Mouse (Mus musculus): ENCODE measurements around the gene Cd37. TPM values are rescaled to one million over a fixed set of nuclear protein-coding genes. Genes with fewer than 3 reads are reported as not detected.

Gene Cd37
- polyA plus RNA-seq, 1 experiment from 2014 or later = 1.2 TPM

GRCm38 (mm10) chr7:45213708-45214107 is 25.2 kb downstream of the Cd37 start:
- H3K36me3 ChIP-seq = peaks cover 11% of the 10 kb centered on the region
- no peaks in the 10 kb centered on the region for H3K9me3 ChIP-seq
- no peak overlapping the region for H3K4me2 ChIP-seq (replicated peaks)
- H3K4me1 ChIP-seq = peaks cover 26% of the 10 kb centered on the region
- H3K27me3 ChIP-seq (replicated peaks) = peaks cover 28% of the 10 kb centered on the region
- 54% methylated on average over 5 of the region's 5 CpGs for WGBS
- no peak for ATAC-seq (ENCODE audit: low FRiP score, low read depth)
- H3K4me3 ChIP-seq = no peak overlapping the region
- H3K27ac ChIP-seq = no peak overlapping the region
- no peak overlapping the region for H3K9ac ChIP-seq

DNA sequence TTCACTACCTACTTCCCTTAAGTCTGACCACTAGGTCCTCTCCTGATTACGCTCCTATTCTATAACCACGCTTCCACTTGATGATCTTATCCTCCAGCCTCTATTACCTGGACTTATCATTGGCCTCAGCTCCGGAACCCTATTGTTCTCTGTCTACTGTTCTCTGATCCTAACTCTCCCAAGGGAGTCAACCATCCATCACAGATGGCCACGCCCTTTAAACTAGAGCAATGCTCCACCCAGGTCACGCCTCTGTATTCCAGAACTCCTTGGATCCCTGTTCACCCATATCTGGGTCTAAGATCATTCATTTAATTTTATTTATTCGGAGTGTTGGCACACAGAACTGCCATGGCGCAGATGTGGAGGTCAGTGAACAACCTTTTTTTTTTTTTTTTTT is 26.6 kb downstream of the Cd37 start:
- H3K36me3 ChIP-seq = no peaks in the 10 kb centered on the region
- H3K9me3 ChIP-seq = no peaks in the 10 kb centered on the region
- no peak overlapping the region for H3K27ac ChIP-seq
- H3K4me1 ChIP-seq = peaks cover 13% of the 10 kb centered on the region
- no peak overlapping the region for H3K4me2 ChIP-seq (replicated peaks)
- peaks cover 28% of the 10 kb centered on the region for H3K27me3 ChIP-seq (replicated peaks)
- no peak overlapping the region for H3K9ac ChIP-seq
- 76% methylated on average over 7 of the region's 7 CpGs for WGBS
- no peak overlapping the region for H3K4me3 ChIP-seq
- no peak for ATAC-seq (ENCODE audit: low FRiP score, low read depth)

GRCm38 (mm10) chr7:45211851-45212251 is 27.1 kb downstream of the Cd37 start, which contains the start of gene Dkkl1:
Gene Dkkl1, minus strand, starts transcription at chr7:45212147.
- H3K36me3 ChIP-seq = no peaks in the 10 kb centered on the region
- H3K9me3 ChIP-seq = no peaks in the 10 kb centered on the region
- 5% methylated on average over 17 of the region's 17 CpGs for WGBS
- no peak within 1 kb of the TSS for H3K27ac ChIP-seq
- peaks cover 28% of the 10 kb centered on the region for H3K27me3 ChIP-seq (replicated peaks)
- peaks cover 8% of the 10 kb centered on the region for H3K4me1 ChIP-seq
- H3K4me3 ChIP-seq = 0 out of 2 replicates have a peak within 1 kb of the TSS, but pooled peaks have one; percentile 9
- no peak within 1 kb of the TSS for H3K9ac ChIP-seq
- peak within 1 kb of the TSS; percentile 34 for H3K4me2 ChIP-seq (replicated peaks)
- ATAC-seq (ENCODE audit: low FRiP score, low read depth) = no peak

- Histone ChIP-seq H3K4me3 (no peak overlapping the region), H3K36me3 (no peaks in the 10 kb centered on the region), H3K4me1 (peaks cover 3% of the 10 kb centered on the region; the same call in 1 of the 2 replicates), H3K9me3 (no peaks in the 10 kb centered on the region), H3K4me2 (replicated peaks) (no peak overlapping the region), H3K27me3 (replicated peaks) (peaks cover 28% of the 10 kb centered on the region), H3K27ac (no peak overlapping the region), H3K9ac (no peak overlapping the region)
- WGBS = 74% methylated on average over 10 of the region's 10 CpGs
- no peak for ATAC-seq (ENCODE audit: low FRiP score, low read depth)
Measured at GRCm38 (mm10) chr7:45211070-45211469, 27.8 kb downstream of the Cd37 start.

- H3K9me3 ChIP-seq = no peaks in the 10 kb centered on the region
- no peak for ATAC-seq (ENCODE audit: low FRiP score, low read depth)
- no peaks in the 10 kb centered on the region for H3K36me3 ChIP-seq
- no peak overlapping the region for H3K9ac ChIP-seq
- no peaks in the 10 kb centered on the region for H3K4me1 ChIP-seq
- peaks cover 28% of the 10 kb centered on the region for H3K27me3 ChIP-seq (replicated peaks)
- no peak overlapping the region for H3K4me2 ChIP-seq (replicated peaks)
- 77% methylated on average over 6 of the region's 6 CpGs for WGBS
- no peak overlapping the region for H3K27ac ChIP-seq
- H3K4me3 ChIP-seq = no peak overlapping the region
Measured at GRCm38 (mm10) chr7:45208260-45208659, 30.7 kb downstream of the Cd37 start.

DNA sequence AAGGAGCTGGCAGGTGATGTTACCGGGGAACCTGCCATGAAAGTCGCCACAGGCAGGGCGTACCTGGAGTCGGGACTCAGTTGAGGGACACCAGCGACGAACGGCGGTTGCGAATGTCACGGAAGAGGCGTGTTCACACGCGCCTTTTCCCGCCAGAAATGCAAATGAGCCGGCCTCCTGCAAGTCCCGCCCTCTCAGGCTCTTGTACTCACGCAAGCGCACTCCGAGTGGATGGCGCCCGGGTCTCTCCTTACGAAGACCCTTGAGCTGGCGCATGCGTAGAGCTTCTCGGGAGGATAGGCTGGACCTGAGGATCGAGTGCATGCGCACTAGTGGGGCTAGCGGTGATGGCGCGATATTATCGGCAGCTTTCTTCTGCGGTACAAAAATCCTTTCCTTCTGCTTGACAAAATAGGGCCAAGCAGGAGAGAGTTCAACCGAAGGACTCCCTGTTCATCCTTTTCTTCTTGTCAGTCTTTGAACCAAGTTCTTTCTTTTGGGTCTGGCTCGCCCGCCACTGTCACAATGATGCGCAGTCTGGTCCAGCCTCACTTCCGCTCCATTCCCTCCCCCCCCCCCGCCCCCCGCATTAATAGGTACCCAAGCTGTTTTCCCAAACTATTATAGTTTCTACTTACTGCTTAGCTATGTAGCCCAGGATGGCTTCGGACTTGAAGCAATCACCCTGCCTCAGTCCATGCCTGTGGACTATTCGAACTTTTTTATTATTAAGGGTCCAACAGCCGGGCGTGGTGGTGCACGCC is 34.4 kb downstream of the Cd37 start, which contains the start of gene Ccdc155:
TSS of gene Ccdc155 (minus strand) at position 513 of the 764 bp plus-strand sequence.
- Histone ChIP-seq H3K9me3 (no peaks in the 10 kb centered on the region), H3K36me3 (no peaks in the 10 kb centered on the region), H3K4me2 (replicated peaks) (peak within 1 kb of the TSS; percentile 61), H3K4me1 (no peaks in the 10 kb centered on the region), H3K27me3 (replicated peaks) (peaks cover under 1% of the 10 kb centered on the region), H3K9ac (peak within 1 kb of the TSS; percentile 35; the same call in 1 of the 2 replicates), H3K4me3 (peak within 1 kb of the TSS; percentile 41), H3K27ac (no peak within 1 kb of the TSS)
- WGBS = 9% methylated on average over 44 of the region's 44 CpGs
- ATAC-seq (ENCODE audit: low FRiP score, low read depth) = peak; percentile 97

- no peak overlapping the region for H3K27ac ChIP-seq
- H3K27me3 ChIP-seq (replicated peaks) = no peaks in the 10 kb centered on the region; the same call in 1 of the 2 replicates
- H3K9me3 ChIP-seq = no peaks in the 10 kb centered on the region
- H3K9ac ChIP-seq = no peak overlapping the region
- no peaks in the 10 kb centered on the region for H3K36me3 ChIP-seq
- H3K4me2 ChIP-seq (replicated peaks) = no peak overlapping the region
- no peaks in the 10 kb centered on the region for H3K4me1 ChIP-seq
- ATAC-seq (ENCODE audit: low FRiP score, low read depth) = no peak
- no peak overlapping the region for H3K4me3 ChIP-seq
- 58% methylated on average over 10 of the region's 10 CpGs for WGBS
Measured at GRCm38 (mm10) chr7:45202654-45203053, 36.3 kb downstream of the Cd37 start.

- no peak overlapping the region for H3K27ac ChIP-seq
- no peak overlapping the region for H3K4me3 ChIP-seq
- no peak overlapping the region for H3K4me2 ChIP-seq (replicated peaks)
- 81% methylated on average over 11 of the region's 11 CpGs for WGBS
- 0 out of 2 replicates have a peak overlapping the region, but pooled peaks have one; percentile 13 for H3K9ac ChIP-seq
- H3K36me3 ChIP-seq = no peaks in the 10 kb centered on the region
- ATAC-seq (ENCODE audit: low FRiP score, low read depth) = no peak
- no peaks in the 10 kb centered on the region for H3K4me1 ChIP-seq
- peaks cover 12% of the 10 kb centered on the region; the same call in 1 of the 2 replicates for H3K27me3 ChIP-seq (replicated peaks)
- no peaks in the 10 kb centered on the region for H3K9me3 ChIP-seq
Measured at GRCm38 (mm10) chr7:45198961-45199360, 40.0 kb downstream of the Cd37 start.

DNA sequence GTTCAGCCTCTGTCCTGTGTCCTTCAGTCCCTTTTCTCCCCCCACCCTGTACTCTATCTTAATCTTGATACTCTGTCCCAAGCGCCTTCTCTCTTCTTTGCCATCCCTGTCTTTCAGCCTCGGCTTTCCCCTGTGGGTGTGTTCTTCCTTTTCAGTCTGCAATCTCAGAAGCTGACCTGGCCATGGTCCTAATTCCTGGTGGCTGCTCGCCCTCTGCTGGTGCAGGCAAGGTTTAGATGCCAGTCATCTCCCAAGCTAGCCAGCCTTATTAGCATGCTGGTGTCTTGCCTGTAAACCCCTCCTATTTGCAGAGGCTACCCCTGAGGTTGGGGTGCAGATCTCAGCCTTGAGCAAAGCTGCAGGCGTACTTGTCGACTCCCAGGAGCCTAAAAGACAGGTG is 40.5 kb downstream of the Cd37 start:
- no peaks in the 10 kb centered on the region for H3K4me1 ChIP-seq
- no peak overlapping the region for H3K4me2 ChIP-seq (replicated peaks)
- ATAC-seq (ENCODE audit: low FRiP score, low read depth) = 0 out of 2 replicates have a peak, but pooled peaks have one; percentile 41
- no peaks in the 10 kb centered on the region for H3K9me3 ChIP-seq
- no peak overlapping the region for H3K27ac ChIP-seq
- 0 out of 2 replicates have a peak overlapping the region, but pooled peaks have one; percentile 8 for H3K9ac ChIP-seq
- no peak overlapping the region for H3K4me3 ChIP-seq
- H3K36me3 ChIP-seq = no peaks in the 10 kb centered on the region
- 9% methylated on average over 5 of the region's 5 CpGs for whole genome bisulfite sequencing
- peaks cover 14% of the 10 kb centered on the region; the same call in 1 of the 2 replicates for H3K27me3 ChIP-seq (replicated peaks)

GRCm38 (mm10) chr7:45196994-45197393 is 41.9 kb downstream of the Cd37 start:
- Histone ChIP-seq H3K9me3 (no peaks in the 10 kb centered on the region), H3K4me3 (no peak overlapping the region), H3K4me1 (peaks cover 2% of the 10 kb centered on the region), H3K27ac (no peak overlapping the region), H3K9ac (no peak overlapping the region), H3K36me3 (no peaks in the 10 kb centered on the region), H3K27me3 (replicated peaks) (peaks cover 14% of the 10 kb centered on the region; the same call in 1 of the 2 replicates), H3K4me2 (replicated peaks) (no peak overlapping the region)
- no peak for ATAC-seq (ENCODE audit: low FRiP score, low read depth)
- 71% methylated on average over 5 of the region's 5 CpGs for WGBS

DNA sequence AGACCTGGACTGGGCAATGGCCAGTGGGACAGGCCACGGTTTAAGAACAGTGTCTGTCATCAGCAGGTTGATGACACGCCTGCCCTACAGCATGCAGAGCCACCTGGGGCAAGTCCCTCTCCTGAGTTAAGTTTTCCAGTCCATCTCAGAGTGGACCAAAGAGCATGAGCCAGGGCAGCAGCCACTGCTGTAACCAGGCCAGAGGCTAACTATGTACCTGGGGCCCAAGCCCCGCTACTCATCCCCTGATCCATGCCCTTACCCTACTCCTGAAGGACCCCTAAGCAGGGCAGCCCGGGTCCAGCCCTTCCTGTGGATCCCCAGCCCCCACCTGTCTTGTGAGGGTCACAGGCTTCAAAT is 42.8 kb downstream of the Cd37 start:
- Histone ChIP-seq H3K9ac (no peak overlapping the region), H3K4me1 (peaks cover 7% of the 10 kb centered on the region), H3K27ac (no peak overlapping the region), H3K4me3 (no peak overlapping the region), H3K27me3 (replicated peaks) (peaks cover 14% of the 10 kb centered on the region; the same call in 1 of the 2 replicates), H3K36me3 (no peaks in the 10 kb centered on the region), H3K9me3 (no peaks in the 10 kb centered on the region), H3K4me2 (replicated peaks) (no peak overlapping the region)
- no peak for ATAC-seq (ENCODE audit: low FRiP score, low read depth)
- 90% methylated on average over 4 of the region's 4 CpGs for WGBS

DNA sequence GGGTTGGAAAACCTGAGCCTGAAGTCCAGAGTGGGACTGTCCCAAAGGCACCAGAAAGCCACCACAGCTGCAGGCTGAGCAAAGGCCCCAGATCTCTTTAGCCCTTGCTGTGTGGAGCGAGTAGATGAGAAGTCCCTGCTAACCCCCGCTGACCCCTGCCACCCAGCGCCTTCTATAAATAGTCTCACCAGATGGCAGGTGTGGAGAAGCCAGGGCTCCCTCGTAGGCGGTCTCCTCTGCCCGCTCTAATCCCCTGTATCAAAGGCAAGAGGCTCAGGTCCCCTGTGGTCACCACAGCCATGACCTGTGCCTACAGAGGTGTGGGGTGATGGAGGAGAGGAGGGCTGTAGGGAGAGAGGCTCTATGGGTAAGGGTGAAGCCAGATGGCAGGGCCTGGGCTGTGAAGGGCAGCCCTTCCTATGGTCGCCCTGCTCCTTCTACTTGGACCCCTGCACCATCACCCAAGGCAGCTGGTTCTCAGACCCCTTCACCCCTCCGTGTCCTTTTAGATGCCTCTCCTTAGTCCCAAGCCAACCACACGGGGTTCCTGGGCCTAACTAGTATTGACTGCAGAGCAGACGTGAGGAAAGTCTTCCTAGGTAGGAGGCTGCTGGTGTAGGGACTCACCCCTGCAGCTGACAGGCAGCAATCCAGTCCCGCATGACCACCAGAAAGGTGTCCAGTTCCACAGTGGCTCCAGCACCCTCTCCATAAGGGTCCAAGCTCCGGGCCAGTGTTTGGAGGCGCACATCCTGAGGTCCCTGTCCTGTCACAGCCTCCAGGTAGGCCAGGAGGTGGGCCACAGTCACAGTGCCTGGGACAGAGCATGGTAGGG is 43.4 kb downstream of the Cd37 start:
- peaks cover 7% of the 10 kb centered on the region for H3K4me1 ChIP-seq
- WGBS = 60% methylated on average over 13 of the region's 13 CpGs

More for the DNA sequence above, 43.4 kb downstream of the Cd37 start:
- Histone ChIP-seq H3K27ac (no peak overlapping the region), H3K4me2 (replicated peaks) (no peak overlapping the region), H3K27me3 (replicated peaks) (peaks cover 14% of the 10 kb centered on the region; the same call in 1 of the 2 replicates), H3K36me3 (no peaks in the 10 kb centered on the region), H3K9ac (no peak overlapping the region), H3K9me3 (no peaks in the 10 kb centered on the region), H3K4me3 (no peak overlapping the region)
- no peak for ATAC-seq (ENCODE audit: low FRiP score, low read depth)
